Mouse (Mus musculus) stomach, embryonic 15.5 days (tissue): ENCODE measurements around the gene Hmgb1. TPM values are rescaled to one million over a fixed set of nuclear protein-coding genes. Genes with fewer than 3 reads are reported as not detected.

Experiments
- ATAC-seq: fragments of 200-750 bp; cut with Nextera tagmentation; 2 replicates; pipeline ENCODE4 v1.8.0; 2017; ENCODE audit warnings: low read depth, moderate number of reproducible peaks, moderate TSS enrichment; ENCODE audit not compliant: insufficient read depth, low FRiP score
- H3K27ac ChIP-seq: fragments of 300-500 bp; sonication (generic); 2 replicates; pipeline ENCODE4 v1.5.1; 2015; ENCODE audit warnings: mild to moderate bottlenecking, inconsistent platforms
- H3K27me3 ChIP-seq: fragments of 300-500 bp; sonication (generic); replicated peaks from 2 replicates; pipeline ENCODE4 v1.6.1; 2015; ENCODE audit warnings: inconsistent platforms
- H3K36me3 ChIP-seq: fragments of 300-500 bp; sonication (generic); 2 replicates; pipeline ENCODE4 v1.6.1; 2015; ENCODE audit warnings: inconsistent platforms
- H3K4me1 ChIP-seq: fragments of 300-500 bp; sonication (generic); 2 replicates; pipeline ENCODE4 v1.6.1; 2015; ENCODE audit warnings: inconsistent platforms
- H3K4me2 ChIP-seq: fragments of 300-500 bp; sonication (generic); 2 replicates; pipeline ENCODE4 v1.6.1; 2015; ENCODE audit warnings: mild to moderate bottlenecking, inconsistent platforms
- H3K4me3 ChIP-seq: fragments of 300-500 bp; sonication (generic); replicated peaks from 2 replicates; pipeline ENCODE4 v1.5.1; 2015; ENCODE audit warnings: inconsistent platforms
- H3K9ac ChIP-seq: fragments of 300-500 bp; sonication (generic); 2 replicates; pipeline ENCODE4 v1.6.1; 2015; ENCODE audit warnings: inconsistent platforms
- H3K9me3 ChIP-seq: fragments of 300-500 bp; sonication (generic); 2 replicates; pipeline ENCODE4 v1.6.1; 2016; ENCODE audit warnings: inconsistent platforms
- WGBS: fragments of 180-500 bp; shearing (Covaris S2); methylation state at CpG from one replicate; pipeline ENCODE4 v1.1.7; 2015; 5-methylcytosine and 5-hydroxymethylcytosine counted together
- polyA plus RNA-seq: library from polyadenylated mRNA; unstranded; fragments of >200 nt; fragmentation: Nextera tagmentation; extraction: Ambion mirVana; gene quantifications from 2 replicates; pipeline ENCODE4 v1.2.1, GENCODE M21; 2015

The Hmgb1 gene
- polyA plus RNA-seq, 1 experiment from 2014 or later, result 1,237 TPM

- H3K9ac ChIP-seq, result no peak overlapping the region
- ATAC-seq, result no peak
- 93% methylated on average over 10 of the region's 10 CpGs for WGBS
- H3K4me1 ChIP-seq, result no peaks in the 10 kb centered on the region
- H3K27me3 ChIP-seq, result no peaks in the 10 kb centered on the region
- no peaks in the 10 kb centered on the region for H3K9me3 ChIP-seq
- no peaks in the 10 kb centered on the region for H3K36me3 ChIP-seq
- H3K4me2 ChIP-seq, result no peak overlapping the region
- no peak overlapping the region for H3K4me3 ChIP-seq
- H3K27ac ChIP-seq, result no peak overlapping the region
Measured at GRCm38 (mm10) chr5:149068745-149069144, 115.5 kb downstream of the Hmgb1 start.

- H3K36me3 ChIP-seq, result no peaks in the 10 kb centered on the region
- H3K9ac ChIP-seq, result no peak overlapping the region
- no peak overlapping the region for H3K4me2 ChIP-seq
- H3K27ac ChIP-seq, result no peak overlapping the region
- no peaks in the 10 kb centered on the region for H3K27me3 ChIP-seq
- no peaks in the 10 kb centered on the region for H3K4me1 ChIP-seq
- no peak overlapping the region for H3K4me3 ChIP-seq
- WGBS, result 77% methylated on average over 17 of the region's 17 CpGs
- H3K9me3 ChIP-seq, result no peaks in the 10 kb centered on the region
- ATAC-seq, result no peak
Measured at GRCm38 (mm10) chr5:149068247-149068740, 116.0 kb downstream of the Hmgb1 start.

- Histone ChIP-seq H3K4me2 (no peak overlapping the region), H3K9ac (no peak overlapping the region), H3K4me1 (no peaks in the 10 kb centered on the region), H3K36me3 (no peaks in the 10 kb centered on the region), H3K4me3 (no peak overlapping the region), H3K27me3 (no peaks in the 10 kb centered on the region), H3K27ac (no peak overlapping the region), H3K9me3 (no peaks in the 10 kb centered on the region)
- WGBS, result 64% methylated on average over 8 of the region's 8 CpGs
- ATAC-seq, result no peak
Measured at GRCm38 (mm10) chr5:149067501-149067961, 116.8 kb downstream of the Hmgb1 start.

GRCm38 (mm10) chr5:149062833-149063232 is 121.5 kb downstream of the Hmgb1 start:
- Histone ChIP-seq H3K4me3 (no peak overlapping the region), H3K36me3 (no peaks in the 10 kb centered on the region), H3K27ac (no peak overlapping the region), H3K4me1 (no peaks in the 10 kb centered on the region), H3K27me3 (no peaks in the 10 kb centered on the region), H3K9ac (no peak overlapping the region), H3K9me3 (no peaks in the 10 kb centered on the region), H3K4me2 (no peak overlapping the region)
- no peak for ATAC-seq
- 94% methylated on average over 1 of the region's 1 CpGs for WGBS

- H3K4me2 ChIP-seq, result peak overlapping the region; percentile 92
- WGBS, result 2% methylated on average over 27 of the region's 34 CpGs
- H3K36me3 ChIP-seq, result no peaks in the 10 kb centered on the region; the same call in 1 of the 2 replicates
- H3K4me3 ChIP-seq, result peak overlapping the region; percentile 80
- peak overlapping the region; percentile 54 for H3K9ac ChIP-seq
- no peak for ATAC-seq
- 0 out of 2 replicates have a peak, but pooled peaks cover 3% of the 10 kb centered on the region for H3K4me1 ChIP-seq
- no peaks in the 10 kb centered on the region for H3K9me3 ChIP-seq
- peak overlapping the region; percentile 92 for H3K27ac ChIP-seq
- no peaks in the 10 kb centered on the region for H3K27me3 ChIP-seq
Measured at GRCm38 (mm10) chr5:149053352-149054168, 130.7 kb downstream of the Hmgb1 start.

- H3K9me3 ChIP-seq, result no peaks in the 10 kb centered on the region
- H3K27me3 ChIP-seq, result no peaks in the 10 kb centered on the region
- ATAC-seq, result peak; percentile 97
- H3K4me2 ChIP-seq, result peak overlapping the region; percentile 92
- peak overlapping the region; percentile 99 for H3K27ac ChIP-seq
- peak overlapping the region; percentile 95 for H3K9ac ChIP-seq
- 0 out of 2 replicates have a peak, but pooled peaks cover 3% of the 10 kb centered on the region for H3K4me1 ChIP-seq
- WGBS, result 1% methylated on average over 107 of the region's 110 CpGs
- H3K36me3 ChIP-seq, result no peaks in the 10 kb centered on the region; the same call in 1 of the 2 replicates
- peak overlapping the region; percentile 80 for H3K4me3 ChIP-seq
Measured at GRCm38 (mm10) chr5:149052421-149053338, 131.6 kb downstream of the Hmgb1 start.

- Histone ChIP-seq H3K36me3 (no peaks in the 10 kb centered on the region; the same call in 1 of the 2 replicates), H3K9ac (peak overlapping the region; percentile 95), H3K27ac (peak overlapping the region; percentile 99), H3K9me3 (no peaks in the 10 kb centered on the region), H3K4me1 (0 out of 2 replicates have a peak, but pooled peaks cover 3% of the 10 kb centered on the region), H3K4me2 (peak overlapping the region; percentile 76), H3K4me3 (peak overlapping the region; percentile 80), H3K27me3 (no peaks in the 10 kb centered on the region)
- peak; percentile 44 for ATAC-seq
- WGBS, result under 1% methylated on average over 57 of the region's 120 CpGs
Measured at GRCm38 (mm10) chr5:149051571-149052420, 132.5 kb downstream of the Hmgb1 start.

GRCm38 (mm10) chr5:149051194-149051570 is 133.1 kb downstream of the Hmgb1 start:
- under 1% methylated on average over 27 of the region's 27 CpGs for WGBS
- no peak for ATAC-seq
- 0 out of 2 replicates have a peak, but pooled peaks cover 3% of the 10 kb centered on the region for H3K4me1 ChIP-seq

GRCm38 (mm10) chr5:149050588-149051160 is 133.6 kb downstream of the Hmgb1 start:
- Histone ChIP-seq H3K36me3 (peaks cover under 1% of the 10 kb centered on the region; the same call in 1 of the 2 replicates), H3K4me3 (peak overlapping the region; percentile 80), H3K27me3 (no peaks in the 10 kb centered on the region), H3K9ac (peak overlapping the region; percentile 95; the same call in 1 of the 2 replicates), H3K9me3 (no peaks in the 10 kb centered on the region), H3K27ac (peak overlapping the region; percentile 99), H3K4me2 (peak overlapping the region; percentile 76), H3K4me1 (0 out of 2 replicates have a peak, but pooled peaks cover 3% of the 10 kb centered on the region)
- no peak for ATAC-seq
- WGBS, result 11% methylated on average over 10 of the region's 10 CpGs

More at GRCm38 (mm10) chr5:149051194-149051570, 133.1 kb downstream of the Hmgb1 start:
- H3K4me2 ChIP-seq, result peak overlapping the region; percentile 76
- H3K36me3 ChIP-seq, result no peaks in the 10 kb centered on the region; the same call in 1 of the 2 replicates
- H3K27ac ChIP-seq, result peak overlapping the region; percentile 99
- no peaks in the 10 kb centered on the region for H3K9me3 ChIP-seq
- H3K9ac ChIP-seq, result peak overlapping the region; percentile 95
- H3K27me3 ChIP-seq, result no peaks in the 10 kb centered on the region
- peak overlapping the region; percentile 80 for H3K4me3 ChIP-seq

GRCm38 (mm10) chr5:149049435-149049834 is 134.9 kb downstream of the Hmgb1 start:
- no peak overlapping the region for H3K27ac ChIP-seq
- no peaks in the 10 kb centered on the region for H3K27me3 ChIP-seq
- peaks cover 7% of the 10 kb centered on the region; the same call in 1 of the 2 replicates for H3K36me3 ChIP-seq
- H3K4me3 ChIP-seq, result no peak overlapping the region
- no peak for ATAC-seq
- 68% methylated on average over 3 of the region's 3 CpGs for WGBS
- H3K9ac ChIP-seq, result no peak overlapping the region
- H3K9me3 ChIP-seq, result no peaks in the 10 kb centered on the region
- peak overlapping the region; percentile 76; the same call in 1 of the 2 replicates for H3K4me2 ChIP-seq
- 0 out of 2 replicates have a peak, but pooled peaks cover 3% of the 10 kb centered on the region for H3K4me1 ChIP-seq
